Comparison of ENCODE assay signal across 10 mouse cellular contexts in genomic region chr8:111676237-111676636, GRCm38 (mm10). TPM values are rescaled to one million over a fixed set of nuclear protein-coding genes. Genes with fewer than 3 reads are reported as not detected.
DNase-seq lines count a peak whose midpoint lies in the region; ATAC-seq and TF ChIP-seq lines count a peak whose summit lies in the region.
"Had no signal": no experiment of that assay in that cellular context is flagged by ENCODE, and none has a peak within 500 bp of the region (broad histone marks: within the 10 kb centered on the region; RNA-seq: fewer than 3 reads in every experiment).

No protein-coding gene starts in this region.

- 0 out of 2 replicates have a peak, but pooled peaks cover 4% of the 10 kb centered on the region for H3K36me3 ChIP-seq in ES-Bruce4 (ENCODE audit: control insufficient read depth, insufficient read depth, low read length, poor library complexity, severe bottlenecking)
- peaks cover 17% of the 10 kb centered on the region for H3K36me3 ChIP-seq in forebrain, embryonic 13.5 days (ENCODE audit: poor library complexity, severe bottlenecking)

- no peaks in the 10 kb centered on the region for H3K4me1 ChIP-seq in ES-Bruce4 (ENCODE audit: control insufficient read depth, insufficient read depth, low read length)
- no peaks in the 10 kb centered on the region for H3K4me1 ChIP-seq in forebrain, embryonic 13.5 days
- H3K4me1 ChIP-seq: lung, embryonic 15.5 days; neural tube, embryonic 12.5 days had no signal

- H3K4me2 ChIP-seq in forebrain, embryonic 13.5 days = no peak overlapping the region
- H3K4me2 ChIP-seq: lung, embryonic 15.5 days; neural tube, embryonic 12.5 days had no signal

- WGBS in forebrain, embryonic 13.5 days = 82% methylated on average over 8 of the region's 8 CpGs

- TF ChIP-seq EP300 in ES-Bruce4 (IDR thresholded peaks at IDR 0.05; ENCODE audit: insufficient read depth, low read depth, low read length) = no peak

- no peaks in the 10 kb centered on the region for H3K27me3 ChIP-seq in ES-Bruce4 (ENCODE audit: control insufficient read depth, insufficient read depth, low read length, poor library complexity, severe bottlenecking)
- no peaks in the 10 kb centered on the region for H3K27me3 ChIP-seq in forebrain, embryonic 13.5 days
- H3K27me3 ChIP-seq: lung, embryonic 15.5 days; neural tube, embryonic 12.5 days had no signal

- H3K4me3 ChIP-seq in ES-Bruce4 (ENCODE audit: low read depth, low read length) = no peak overlapping the region
- no peak overlapping the region for H3K4me3 ChIP-seq in forebrain, embryonic 13.5 days
- H3K4me3 ChIP-seq: lung, embryonic 15.5 days; neural tube, embryonic 12.5 days had no signal

- ATAC-seq in forebrain, embryonic 13.5 days = no peak

- peak; percentile 37 for DNase-seq in kidney, postnatal 10 days
- DNase-seq in kidney, postnatal 25 days = no peak
- DNase-seq in A20 (ENCODE audit: low read depth, low spot score) = peak; percentile 29
- peak; percentile 64 for DNase-seq in induced T-regulatory cell, adult 2 months (ENCODE audit: low read depth)
- no peak for DNase-seq in urinary bladder, postnatal 14 days (ENCODE audit: low spot score)
- no peak for DNase-seq in MN1 (ENCODE audit: low spot score)

- no peak overlapping the region for H3K27ac ChIP-seq in ES-Bruce4 (ENCODE audit: insufficient read depth, low read length)
- no peak overlapping the region for H3K27ac ChIP-seq in forebrain, embryonic 13.5 days
- H3K27ac ChIP-seq: lung, embryonic 15.5 days; neural tube, embryonic 12.5 days had no signal

- no peaks in the 10 kb centered on the region for H3K9me3 ChIP-seq in ES-Bruce4 (replicated peaks; ENCODE audit: control insufficient read depth, insufficient read depth, low read length, poor library complexity, severe bottlenecking)
- peaks cover 7% of the 10 kb centered on the region; the same call in 1 of the 2 replicates for H3K9me3 ChIP-seq in forebrain, embryonic 13.5 days (replicated peaks)
- H3K9me3 ChIP-seq: lung, embryonic 15.5 days had no signal

- no peak overlapping the region for H3K9ac ChIP-seq in ES-Bruce4 (ENCODE audit: low read depth, poor library complexity, severe bottlenecking)
- H3K9ac ChIP-seq in forebrain, embryonic 13.5 days = no peak overlapping the region
- H3K9ac ChIP-seq: lung, embryonic 15.5 days; neural tube, embryonic 12.5 days had no signal

- no peak for TF ChIP-seq POLR2A in ES-Bruce4 (IDR thresholded peaks at IDR 0.05; ENCODE audit: insufficient read depth, low read length)

- TF ChIP-seq CTCF in ES-Bruce4 (IDR thresholded peaks at IDR 0.05; ENCODE audit: low read depth, low read length) = peak; percentile 85

RNA-seq across cellular contexts. Expression of gene Ctrb1, which starts 14.6 kb away (rescaled TPM):
- not detected in 2 replicates for polyA plus RNA-seq in ES-Bruce4 (2011; ENCODE audit: insufficient read depth, insufficient read length, low read depth, missing spikeins)
- 1.7 TPM in 1 of 2 replicates, not detected in the other for polyA plus RNA-seq in forebrain, embryonic 13.5 days (2015; fragmentation: Nextera tagmentation; extraction: Ambion mirVana)
- polyA plus RNA-seq: neural tube, embryonic 12.5 days had no signal

RNA-seq across cellular contexts. Expression of gene Zfp1, which starts 33.0 kb away (rescaled TPM):
- 21.2 and 22.3 TPM in 2 replicates for polyA plus RNA-seq in ES-Bruce4 (2011; ENCODE audit: insufficient read depth, insufficient read length, low read depth, missing spikeins)
- polyA plus RNA-seq in forebrain, embryonic 13.5 days (2015; fragmentation: Nextera tagmentation; extraction: Ambion mirVana) = 27.3 and 28.8 TPM in 2 replicates

RNA-seq across cellular contexts. Expression of gene Ldhd, which starts 46.1 kb away (rescaled TPM):
- 1.1 and 1.7 TPM in 2 replicates for polyA plus RNA-seq in ES-Bruce4 (2011; ENCODE audit: insufficient read depth, insufficient read length, low read depth, missing spikeins)
- 0.23 and 0.31 TPM in 2 replicates for polyA plus RNA-seq in forebrain, embryonic 13.5 days (2015; fragmentation: Nextera tagmentation; extraction: Ambion mirVana)

Comparison
In these comparisons a context has a peak if more than half of its experiments do, and no peak if none do; other contexts are left out.
1. DNase-seq: peak in kidney, postnatal 10 days (single experiment), A20 (single experiment) and induced T-regulatory cell, adult 2 months (single experiment); none in kidney, postnatal 25 days (0 of 2), urinary bladder, postnatal 14 days (single experiment) and MN1 (single experiment).